Mouse (Mus musculus): ENCODE results near the gene Rasip1.

DNA sequence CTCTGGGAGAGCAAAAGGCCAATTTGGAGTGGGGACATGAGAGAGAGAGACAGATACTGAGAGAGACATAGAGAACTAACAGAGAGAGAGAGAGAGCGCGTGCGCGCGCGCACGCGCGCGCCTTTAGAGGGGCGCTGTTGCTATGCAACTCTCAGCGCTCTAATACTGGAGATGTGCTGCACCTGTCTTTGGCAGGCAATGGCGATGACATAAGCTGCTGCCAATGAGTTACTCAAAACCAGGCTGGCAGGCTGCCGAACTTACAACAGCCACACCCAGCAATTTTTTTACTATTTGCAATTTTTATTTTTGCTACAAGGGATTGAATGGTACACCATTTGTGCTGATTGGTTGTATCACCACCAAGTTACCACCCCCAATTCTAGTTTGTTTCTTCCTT is 40.5 kb downstream of the Rasip1 start:
- TF ChIP-seq POLR2A (IDR thresholded peaks at IDR 0.05; ENCODE audit: low read depth, low read length) (no peak), CTCF (IDR thresholded peaks at IDR 0.05; ENCODE audit: borderline replicate concordance, insufficient read depth, low read length) (no peak)
